Mouse (Mus musculus) cerebellum, postnatal 4 days (tissue): Measurements from ENCODE around the gene Slc8a2.
A peak's percentile ranks its signal among the peaks of the same experiment; 100 is the strongest.

Source experiments
- DNase-seq, 2 experiments: peaks; one replicate each; pipeline ENCODE4 v3.0.0; 2022; ENCODE audit warnings: low spot score in 2 of 2, mixed read lengths in 1 of 2

Slc8a2 gene

DNA sequence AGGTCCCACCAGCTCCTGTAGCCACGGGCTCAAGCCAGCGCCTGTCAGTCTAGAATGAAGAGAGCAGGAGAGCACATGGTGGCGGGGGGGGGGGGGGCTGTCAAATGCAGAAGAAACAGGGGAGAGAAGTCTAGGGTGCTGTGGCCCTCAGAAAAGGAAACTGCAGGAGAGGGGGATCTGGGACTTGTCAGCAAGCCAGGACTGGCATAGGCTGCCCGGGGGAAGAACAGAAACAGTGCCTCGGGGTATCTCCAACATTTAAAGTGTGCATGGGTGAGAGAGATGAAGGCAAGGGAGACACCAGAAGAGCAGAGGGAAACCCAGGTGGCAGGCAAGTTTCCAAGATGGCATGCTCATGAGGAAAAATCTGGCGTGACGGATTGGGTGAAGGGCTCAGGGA is 32.4 kb downstream of the Slc8a2 start:
- no peak for DNase-seq

DNA sequence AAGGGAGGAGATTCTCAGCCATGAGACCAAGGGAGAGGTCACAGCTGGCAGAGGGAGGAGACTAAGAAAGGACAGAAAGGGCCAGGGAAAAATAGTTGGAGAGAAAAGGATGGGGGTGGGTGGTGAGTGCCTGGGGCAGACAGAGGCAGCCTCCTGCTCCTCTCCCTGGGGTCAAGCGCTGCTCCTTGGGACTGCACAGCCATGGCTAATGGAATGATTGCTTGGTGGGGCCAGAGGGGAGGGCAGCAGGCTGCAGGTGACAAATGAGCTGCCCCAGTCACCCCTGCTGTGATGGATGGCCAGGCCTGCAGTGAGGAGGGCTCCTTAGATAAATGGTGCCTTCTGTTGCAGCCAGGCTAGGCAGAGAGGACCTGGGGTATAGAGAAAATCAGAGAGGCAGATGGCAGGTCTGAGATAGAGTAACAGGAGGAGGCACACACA is 42.5 kb downstream of the Slc8a2 start:
- no peak for DNase-seq

DNA sequence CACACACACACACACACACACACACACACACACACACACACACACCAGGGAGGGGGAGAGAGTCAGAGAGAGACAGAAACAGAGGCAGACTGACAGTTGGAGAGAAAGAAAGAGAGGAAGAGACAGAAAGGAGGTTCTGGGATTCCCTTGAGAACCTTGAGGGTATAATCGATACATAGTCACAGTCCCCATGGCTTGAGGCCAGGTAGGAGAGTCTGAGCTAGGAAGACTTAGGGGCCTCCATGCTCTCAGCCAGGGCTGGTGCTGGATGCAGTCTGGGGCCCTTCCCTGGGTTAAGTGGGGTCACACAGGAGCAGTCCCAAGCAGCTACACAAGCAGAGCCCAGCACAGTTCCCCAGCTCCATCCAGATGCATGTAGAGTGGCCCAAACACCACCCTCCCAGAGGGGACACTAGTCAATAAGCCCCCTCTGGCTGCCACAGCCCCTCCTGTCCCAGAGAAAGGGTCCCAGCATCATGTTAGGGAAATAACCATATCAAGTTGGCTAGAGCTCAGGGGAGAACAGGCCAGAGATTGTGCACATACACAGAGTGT is 43.0 kb downstream of the Slc8a2 start:
- no peak for DNase-seq

GRCm38 (mm10) chr7:16173146-16173545 is 43.5 kb downstream of the Slc8a2 start:
- DNase-seq = no peak

DNA sequence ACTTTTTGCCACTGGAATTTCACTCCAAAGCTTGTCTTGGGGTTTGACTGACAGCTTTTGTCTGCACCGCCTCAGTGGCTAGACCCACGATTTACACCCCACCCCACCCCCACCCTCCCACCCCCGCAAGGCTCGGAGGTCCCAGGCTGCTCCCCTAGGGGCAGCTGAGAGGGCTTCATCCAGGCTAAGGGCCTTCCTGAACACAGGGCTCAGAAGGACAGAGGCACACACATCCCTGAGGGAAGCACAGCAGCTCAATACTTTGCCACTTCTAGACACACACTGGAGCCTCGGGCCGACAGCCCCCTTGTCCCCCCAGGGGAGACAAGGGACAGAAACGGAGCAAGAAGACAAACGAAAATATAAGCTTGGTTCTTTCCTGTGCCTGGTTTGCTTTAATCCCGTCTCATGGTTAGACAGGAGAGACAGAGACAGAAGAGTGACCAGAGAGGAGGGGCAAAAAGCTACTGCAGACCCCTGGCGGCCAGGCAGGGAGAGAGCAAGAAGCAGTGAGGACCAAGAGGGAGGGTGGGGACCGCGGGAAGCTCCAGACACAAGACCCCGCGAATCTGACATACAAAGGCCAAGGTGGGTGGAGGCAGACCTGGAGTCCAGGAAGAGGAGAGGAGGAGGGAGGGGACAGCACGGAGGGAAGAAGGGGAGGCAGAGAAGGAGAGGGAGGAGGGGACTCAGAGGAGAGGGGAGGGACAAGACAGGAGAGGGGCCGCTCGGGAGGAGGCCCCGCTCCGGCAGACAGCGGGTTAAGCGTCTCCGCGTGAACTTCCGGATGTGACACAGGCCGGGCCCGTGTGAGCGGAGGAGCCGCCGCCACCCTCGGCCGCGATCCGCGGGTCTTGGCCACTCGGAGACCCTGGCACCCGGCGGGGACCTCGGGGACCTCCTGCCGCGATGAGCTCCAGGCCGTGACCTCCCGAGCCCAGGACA is 45.2 kb downstream of the Slc8a2 start, which contains the start of gene Meis3:
TSS of gene Meis3 (plus strand) at position 494 of the 945 bp plus-strand sequence.
- peak; percentile 33 to 69 for DNase-seq

GRCm38 (mm10) chr7:16175542-16175931 is 45.9 kb downstream of the Slc8a2 start:
- no peak for DNase-seq

GRCm38 (mm10) chr7:16178114-16178513 is 48.5 kb downstream of the Slc8a2 start:
- DNase-seq = no peak

DNA sequence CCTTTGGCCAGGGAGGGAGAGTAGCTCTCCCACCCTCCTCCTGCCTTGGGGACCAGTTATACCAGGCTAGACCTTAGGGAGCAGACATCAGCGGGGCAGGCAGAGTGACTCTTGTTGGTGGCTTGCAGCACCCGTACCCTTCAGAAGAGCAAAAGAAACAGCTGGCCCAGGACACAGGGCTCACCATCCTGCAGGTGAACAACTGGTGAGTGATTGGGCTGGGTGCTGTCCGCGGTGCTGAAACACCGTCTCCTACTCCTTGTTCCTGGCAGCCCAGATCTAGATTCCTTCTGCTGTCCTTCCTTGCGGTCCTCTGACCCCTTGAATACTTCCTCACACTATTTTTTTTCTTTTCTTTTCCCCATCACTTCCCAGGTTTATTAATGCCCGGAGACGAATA is 54.0 kb downstream of the Slc8a2 start:
- DNase-seq = no peak

GRCm38 (mm10) chr7:16187494-16187893 is 57.9 kb downstream of the Slc8a2 start:
- DNase-seq = no peak

GRCm38 (mm10) chr7:16192315-16192714 is 62.7 kb downstream of the Slc8a2 start:
- DNase-seq = peak; percentile 76 to 86

DNA sequence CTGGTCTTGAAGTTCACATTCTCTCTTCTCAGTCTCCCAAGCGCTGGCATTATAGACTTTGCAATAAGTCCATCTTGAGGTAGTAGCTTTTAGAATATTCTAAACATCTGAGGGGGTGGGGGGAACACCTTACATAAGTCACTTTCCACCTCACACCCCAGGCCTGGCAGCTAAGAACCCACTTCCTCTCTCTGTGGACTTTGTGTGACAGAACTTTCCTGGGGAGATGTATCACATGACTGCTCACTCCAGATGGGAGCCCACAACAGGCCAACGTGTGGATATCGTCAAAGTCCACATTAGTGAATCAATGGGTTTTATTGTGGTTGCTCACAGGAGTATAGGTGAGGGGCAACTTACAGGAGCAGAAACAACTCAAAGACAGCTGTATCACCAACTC is 64.1 kb downstream of the Slc8a2 start:
- no peak for DNase-seq

DNA sequence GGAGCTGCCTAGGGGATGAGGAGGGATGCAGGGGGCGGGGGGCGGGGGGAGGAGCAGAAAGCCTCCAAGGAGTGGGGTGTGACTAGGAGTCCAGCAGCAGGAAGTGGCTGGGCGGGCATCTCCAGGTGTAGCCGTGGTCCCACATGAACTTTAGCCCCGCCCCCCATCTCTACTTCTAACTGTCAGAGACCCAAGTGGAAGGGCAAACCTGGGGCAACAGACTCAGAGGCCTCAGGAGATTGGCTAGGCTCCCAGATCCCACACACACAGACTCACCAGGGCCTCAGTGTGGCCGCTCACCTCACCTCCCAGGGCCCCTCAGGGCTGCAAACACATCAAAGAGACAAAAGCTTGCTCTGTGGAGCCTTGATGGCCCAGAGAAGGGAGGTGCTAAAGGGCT is 67.0 kb downstream of the Slc8a2 start:
- no peak for DNase-seq

DNA sequence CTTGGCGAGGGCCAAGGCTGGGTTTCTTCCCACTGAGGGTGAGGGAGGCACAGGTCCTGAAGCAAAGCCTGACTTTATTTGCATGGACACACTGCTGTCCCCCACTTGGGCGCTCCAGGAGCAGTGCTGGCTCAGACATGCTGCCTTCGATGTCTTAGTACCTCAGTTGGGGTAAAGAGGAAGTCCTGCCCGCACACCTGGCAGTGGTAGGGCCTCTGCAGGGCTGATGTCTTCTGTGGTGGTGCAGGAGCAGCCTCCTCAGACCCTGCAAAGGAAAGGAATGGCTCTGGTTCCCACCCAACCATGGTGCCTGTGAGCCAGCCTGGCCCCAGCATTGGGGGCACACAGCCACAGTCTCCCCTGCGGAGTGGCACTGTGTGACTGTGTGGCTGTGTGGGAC is 67.5 kb downstream of the Slc8a2 start:
- DNase-seq = no peak

- no peak for DNase-seq
These were observed 68.9 kb downstream of the Slc8a2 start for GRCm38 (mm10) chr7:16198540-16198939.

- no peak for DNase-seq
These were observed 71.5 kb downstream of the Slc8a2 start for GRCm38 (mm10) chr7:16201136-16201535.

DNA sequence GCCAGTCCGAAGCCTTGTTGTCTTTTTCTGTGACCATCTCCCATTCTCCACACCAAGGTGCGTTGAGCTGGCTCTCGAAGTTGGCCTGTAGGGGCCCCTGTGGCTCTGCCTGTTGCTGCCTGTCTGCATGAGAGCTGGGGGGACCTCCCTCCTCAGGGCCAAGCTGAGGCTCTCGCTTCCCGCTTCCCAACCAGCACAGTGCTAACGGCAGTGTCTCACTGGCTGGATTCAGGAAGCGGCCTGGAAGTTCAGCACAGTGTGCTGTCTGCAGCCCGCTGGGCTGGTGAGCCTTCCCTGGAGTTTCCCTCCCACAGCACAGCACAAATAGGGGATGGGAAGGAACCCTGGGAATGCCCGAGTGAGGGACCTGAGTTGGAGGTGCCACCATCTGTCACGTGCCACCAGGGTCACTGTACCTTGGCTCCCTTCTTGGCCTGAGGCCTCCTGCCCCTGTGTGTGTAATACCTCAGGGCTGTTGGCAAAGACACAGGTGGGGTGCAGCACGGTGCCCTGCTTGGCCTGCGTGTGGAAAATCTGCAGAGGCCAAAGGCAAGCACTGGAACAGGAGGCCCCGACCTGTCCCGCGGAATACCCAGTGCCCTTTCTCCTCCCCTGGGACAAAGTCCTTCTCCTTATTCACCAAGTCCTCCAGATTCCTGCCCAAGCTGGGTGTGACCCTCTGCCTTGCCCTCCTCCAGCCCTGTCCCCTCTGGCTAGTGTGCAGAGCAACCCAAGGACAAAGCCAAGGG is 73.3 kb downstream of the Slc8a2 start:
- no peak for DNase-seq

- DNase-seq = no peak
These were observed 73.9 kb downstream of the Slc8a2 start for GRCm38 (mm10) chr7:16203505-16203903.

- no peak for DNase-seq
These were observed 75.2 kb downstream of the Slc8a2 start for GRCm38 (mm10) chr7:16204791-16205190.

DNA sequence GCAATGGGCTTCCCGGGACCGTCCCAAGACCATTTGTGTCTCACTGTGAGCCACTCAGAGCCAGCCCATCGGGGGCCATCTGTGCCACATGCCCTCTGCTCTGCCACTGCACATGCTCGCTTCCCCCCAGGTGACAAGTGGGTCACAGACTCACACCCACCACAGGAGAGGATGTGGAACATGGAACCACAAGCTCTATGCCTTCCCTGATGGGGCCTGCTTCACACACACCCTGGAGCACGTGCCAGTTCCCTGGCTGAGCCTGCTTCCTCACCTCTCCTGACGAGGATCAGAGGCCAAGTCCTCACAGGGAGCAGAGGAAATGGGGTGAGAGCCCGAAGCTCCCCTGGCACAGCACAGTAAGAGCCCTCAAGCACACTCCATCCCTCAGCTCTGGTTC is 77.5 kb downstream of the Slc8a2 start:
- no peak for DNase-seq

GRCm38 (mm10) chr7:16207496-16207895 is 77.9 kb downstream of the Slc8a2 start:
- no peak for DNase-seq

DNA sequence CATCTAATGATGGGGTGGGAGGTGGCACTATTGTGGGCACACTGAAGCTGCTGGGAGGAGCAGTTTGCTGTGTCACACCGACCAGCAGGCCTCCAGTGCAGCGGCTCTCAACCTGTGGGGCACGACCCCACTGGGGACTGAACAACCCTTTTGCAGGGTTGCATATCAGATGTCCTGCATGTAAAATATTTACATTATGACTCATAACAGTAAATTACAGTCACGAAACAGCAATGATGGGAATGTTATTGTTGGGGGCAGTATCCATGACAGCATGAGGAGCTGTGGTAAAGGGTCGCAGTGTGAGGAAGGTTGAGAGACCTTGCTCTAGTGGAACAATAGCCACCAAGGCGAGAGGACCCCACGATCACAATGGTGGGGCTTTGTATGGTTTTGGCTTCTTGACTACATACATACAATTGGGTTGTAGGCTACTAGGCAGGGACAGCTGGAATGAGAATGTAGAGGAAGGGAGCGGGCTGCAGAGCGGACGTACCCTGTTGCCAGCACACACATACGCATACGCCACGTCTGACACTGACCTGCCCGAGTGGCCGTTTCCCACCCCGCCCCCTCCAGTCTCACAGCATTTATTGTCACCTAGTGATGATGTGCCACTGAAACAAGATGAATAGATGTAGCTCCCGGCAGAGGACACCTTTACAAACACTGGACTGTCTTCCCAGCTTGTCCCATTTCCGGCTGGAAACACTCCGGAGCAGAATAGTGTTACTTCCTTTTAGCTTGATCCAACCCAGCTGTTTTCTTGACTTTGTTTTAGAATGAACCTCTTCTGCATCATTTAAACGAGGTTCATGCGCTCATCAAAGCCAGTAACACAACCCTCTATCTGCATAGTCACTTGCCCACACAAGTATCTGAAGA is 79.4 kb downstream of the Slc8a2 start:
- no peak for DNase-seq
